Mouse (Mus musculus): ENCODE measurements around the gene Lsm14b.

The Lsm14b gene

GRCm38 (mm10) chr2:180051986-180052733 lies 27.4 kb downstream of the Lsm14b start:
- in situ Hi-C loops (cut with MboI, MseI): no loop called here

GRCm38 (mm10) chr2:180053001-180053400 lies 28.2 kb downstream of the Lsm14b start:
- in situ Hi-C loops (cut with MboI, MseI): no loop called here

DNA sequence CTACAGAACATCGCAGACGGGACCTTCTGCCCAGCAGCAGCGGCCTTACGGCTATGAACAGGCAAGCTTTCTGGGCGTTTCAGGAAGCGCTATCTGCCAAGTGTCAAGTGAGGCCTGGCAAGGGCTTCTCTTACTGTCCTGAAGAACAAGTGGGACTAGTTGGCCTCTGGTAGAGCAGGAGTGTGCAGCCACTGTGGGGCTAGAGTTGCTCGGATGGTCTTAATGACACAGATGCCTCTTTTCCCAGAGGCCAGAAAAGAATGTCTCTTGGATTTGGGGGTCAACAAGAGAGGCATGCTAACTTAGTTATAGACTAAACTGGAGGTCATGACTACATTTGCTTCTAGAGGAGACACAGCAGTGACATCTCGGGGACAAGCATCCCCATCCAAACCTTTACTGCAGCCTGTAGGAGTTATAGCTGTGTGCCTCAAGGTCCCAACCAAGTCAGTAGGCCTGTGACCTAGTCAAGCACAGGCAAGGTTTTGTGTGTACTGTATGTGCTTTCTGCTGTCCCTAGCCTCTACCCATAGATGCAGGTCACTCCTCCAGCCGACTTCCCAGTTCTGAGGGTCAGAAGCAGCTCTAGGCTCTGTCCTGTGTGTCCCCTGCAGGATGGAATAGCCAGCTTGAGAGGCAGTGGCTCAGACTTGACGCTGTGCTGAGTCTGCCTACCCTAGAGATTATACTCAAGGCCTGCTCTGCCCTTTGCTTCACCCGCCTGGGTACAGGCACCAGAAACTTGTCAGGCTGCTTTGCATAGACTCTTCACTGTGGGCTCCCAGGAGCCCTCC lies 38.7 kb downstream of the Lsm14b start:
- in situ Hi-C loops (cut with MboI, MseI): no loop called here

- in situ Hi-C loops (cut with MboI, MseI): no loop called here
Measured at GRCm38 (mm10) chr2:180069770-180070480, 45.1 kb downstream of the Lsm14b start.

DNA sequence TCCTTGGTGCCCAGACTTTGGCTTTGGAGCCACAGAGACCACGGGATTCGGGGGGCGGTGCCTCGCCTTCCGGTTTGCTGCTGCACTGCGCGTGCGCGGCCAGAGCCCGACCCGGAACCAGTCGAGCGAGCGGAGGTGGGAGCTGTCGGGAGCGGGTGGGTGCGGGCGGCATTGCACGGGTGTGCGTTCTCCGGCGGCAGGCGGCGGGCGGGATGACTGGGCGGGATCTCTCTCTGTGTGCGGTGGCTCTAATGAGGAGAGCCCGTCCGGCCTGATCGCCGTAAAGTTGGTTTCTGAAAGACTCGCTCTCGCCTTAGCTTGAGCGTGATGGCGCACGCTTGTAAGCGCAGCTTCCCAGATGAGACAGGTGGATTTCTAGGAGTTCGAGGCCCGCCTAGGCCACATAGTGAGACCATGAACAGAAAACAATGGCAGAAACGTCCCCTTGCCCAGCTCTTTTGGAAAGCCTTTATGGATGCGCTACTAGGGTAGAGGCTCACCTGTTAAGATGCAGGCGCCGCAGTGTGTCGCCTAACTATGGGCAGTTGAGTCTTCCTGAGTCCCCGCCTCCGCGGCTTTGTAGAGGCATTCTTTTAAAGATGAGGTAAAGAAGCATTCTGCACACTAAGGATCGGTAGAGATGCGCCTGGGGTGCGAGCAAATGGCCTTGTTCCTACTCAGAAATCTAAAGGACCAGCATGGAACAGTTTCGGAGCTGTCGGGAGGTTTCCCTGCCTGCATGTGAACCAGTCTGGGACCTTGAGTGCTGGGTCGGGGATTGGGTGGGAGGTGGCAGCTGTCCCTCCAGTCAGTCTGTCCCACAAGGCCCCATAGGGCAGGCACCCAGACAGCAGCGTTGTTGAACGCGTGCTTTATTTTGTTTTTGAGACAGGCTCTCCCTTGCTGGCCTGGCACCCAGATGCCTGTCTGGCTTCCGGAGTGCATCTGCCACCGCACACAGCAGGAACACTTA lies 46.0 kb downstream of the Lsm14b start, which contains the start of gene Mtg2:
Gene Mtg2 (plus strand): TSS at position 108 of the 973 bp plus-strand sequence.
- in situ Hi-C loops (cut with MboI, MseI): no loop called here

DNA sequence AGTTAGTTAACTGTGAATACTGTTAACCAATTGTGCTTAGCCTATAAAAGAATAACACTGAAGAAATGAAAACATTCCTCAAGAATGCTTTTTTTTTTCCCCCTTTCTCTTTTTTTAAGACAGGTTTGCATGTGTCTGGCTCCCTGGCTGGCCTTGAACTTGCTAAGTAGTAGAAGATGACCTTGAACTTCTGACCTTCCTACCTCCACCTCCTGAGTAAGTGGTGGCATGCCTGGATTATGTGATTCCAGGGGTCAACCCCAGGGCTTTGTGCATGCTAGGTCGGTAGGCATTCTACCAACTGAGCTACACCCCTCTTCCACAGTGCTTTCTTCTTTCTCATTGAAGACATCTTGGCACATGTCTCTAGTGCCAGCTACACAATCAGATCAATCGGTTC lies 46.9 kb downstream of the Lsm14b start:
- in situ Hi-C loops (cut with MboI, MseI): no loop called here

DNA sequence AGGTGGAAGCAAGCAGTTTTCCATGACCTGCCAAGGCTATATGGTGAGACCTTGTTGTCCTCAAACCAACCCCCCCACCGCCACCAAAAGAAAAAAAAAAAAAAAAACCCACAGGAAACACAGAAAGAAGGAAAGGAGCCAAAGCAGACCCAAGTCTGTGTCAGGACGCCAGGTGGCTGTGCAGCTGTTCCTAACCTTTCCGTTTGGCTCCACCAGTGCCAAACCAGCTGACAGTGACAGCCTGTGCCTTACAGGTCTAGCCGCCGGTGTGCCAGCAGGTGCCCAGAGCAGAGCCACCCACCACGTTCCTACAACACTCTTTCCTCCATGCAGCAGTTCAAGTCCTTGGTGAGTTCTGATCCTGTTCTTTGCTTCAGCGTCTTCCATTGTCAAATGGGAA lies 48.1 kb downstream of the Lsm14b start:
- in situ Hi-C loops (cut with MboI, MseI): no loop called here

- in situ Hi-C loops (cut with MboI, MseI): no loop called here
Measured at GRCm38 (mm10) chr2:180077622-180078021, 52.8 kb downstream of the Lsm14b start.

DNA sequence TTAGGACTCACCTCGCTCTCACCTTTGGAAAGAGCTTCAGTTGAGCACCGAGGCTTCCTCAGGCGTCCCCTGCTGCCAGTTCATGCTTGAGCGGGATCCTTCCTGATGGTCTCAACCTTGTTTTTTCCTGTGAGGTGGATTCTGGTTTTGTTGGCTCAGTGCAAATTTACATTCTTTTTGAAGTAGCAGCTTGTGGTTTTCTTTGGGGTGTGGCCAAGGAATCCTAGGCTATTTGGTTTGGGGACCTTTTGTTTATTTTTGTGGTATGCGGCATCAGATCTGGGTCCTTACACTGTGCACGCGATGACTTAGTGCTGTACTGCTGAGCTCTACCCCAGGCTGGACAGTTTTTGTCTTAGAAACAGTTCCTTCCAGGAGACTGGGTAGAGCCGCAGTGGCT lies 55.9 kb downstream of the Lsm14b start:
- in situ Hi-C loops (cut with MboI, MseI): no loop called here

GRCm38 (mm10) chr2:180083063-180083462 lies 58.3 kb downstream of the Lsm14b start:
- in situ Hi-C loops (cut with MboI, MseI): no loop called here

DNA sequence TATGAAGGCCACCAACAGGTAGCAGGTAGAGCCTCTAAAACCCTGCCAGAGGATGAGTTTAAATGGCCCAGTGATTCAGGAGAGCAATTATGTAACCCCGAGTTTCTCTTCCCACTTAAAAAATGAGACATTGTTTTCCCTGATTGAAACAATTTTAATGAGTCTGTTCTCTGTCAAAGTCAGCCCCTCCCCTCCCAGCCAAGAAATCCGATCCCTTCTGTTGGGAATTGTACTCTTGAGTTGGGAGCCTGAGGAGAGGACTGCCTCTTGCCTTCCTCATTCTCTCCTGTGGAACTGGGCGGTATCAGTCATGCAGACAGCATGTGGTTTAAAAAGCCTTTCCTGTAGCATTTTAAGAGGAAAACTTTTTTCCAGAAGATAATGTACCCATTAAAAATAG lies 59.8 kb downstream of the Lsm14b start:
- in situ Hi-C loops (cut with MboI, MseI): no loop called here
